Mouse (Mus musculus): ENCODE measurements around the gene Birc6. TPM values are rescaled to one million over a fixed set of nuclear protein-coding genes. Genes with fewer than 3 reads are reported as not detected.

Gene Birc6
- polyA plus RNA-seq, 1 experiment from 2014 or later = 90.6 TPM

- H3K4me2 ChIP-seq (ENCODE audit: low read depth, low read length) = no peak overlapping the region
These were observed 9.4 kb downstream of the Birc6 start for GRCm38 (mm10) chr17:74537526-74537925.

DNA sequence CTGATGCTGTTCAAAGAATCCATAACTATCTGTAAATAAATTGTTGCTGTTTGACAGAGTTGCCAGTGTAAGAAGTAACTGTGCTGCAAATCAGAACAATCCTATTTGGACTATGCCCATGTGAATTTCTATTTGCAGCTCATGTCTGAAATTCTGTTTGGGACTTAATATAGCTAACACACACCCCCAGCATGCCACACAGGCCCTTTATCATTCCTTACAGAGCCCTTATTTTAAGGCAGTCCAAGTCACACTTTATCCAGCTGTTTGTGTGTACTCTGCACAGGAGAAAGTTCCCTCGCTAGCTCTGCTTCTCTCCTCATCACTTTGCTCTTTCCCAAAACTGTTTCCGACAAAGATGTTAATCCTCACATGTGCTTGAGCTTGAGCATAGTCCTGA is 15.5 kb downstream of the Birc6 start:
- 95% methylated on average over 2 of the region's 2 CpGs for WGBS
- peaks cover 53% of the 10 kb centered on the region for H3K36me3 ChIP-seq (ENCODE audit: control insufficient read depth, insufficient read depth, low read length)
- no peak overlapping the region for H3K4me3 ChIP-seq (ENCODE audit: low read depth, low read length)
- DNase-seq (ENCODE audit: low spot score) = no peak
- H3K9me3 ChIP-seq (ENCODE audit: control insufficient read depth, low read length) = 0 out of 2 replicates have a peak, but pooled peaks cover 3% of the 10 kb centered on the region
- H3K27me3 ChIP-seq (replicated peaks; ENCODE audit: control insufficient read depth, insufficient read depth, low read length) = no peaks in the 10 kb centered on the region
- ATAC-seq (ENCODE audit: low read depth) = no peak
- H3K9ac ChIP-seq (ENCODE audit: low read depth, low read length) = no peak overlapping the region
- H3K27ac ChIP-seq (replicated peaks; ENCODE audit: low read depth, low read length) = no peak overlapping the region
- H3K4me1 ChIP-seq (ENCODE audit: control insufficient read depth, insufficient read depth, low read length) = no peaks in the 10 kb centered on the region
- no peak overlapping the region for H3K4me2 ChIP-seq (ENCODE audit: low read depth, low read length)

More at GRCm38 (mm10) chr17:74537526-74537925, 9.4 kb downstream of the Birc6 start:
- H3K27me3 ChIP-seq (replicated peaks; ENCODE audit: control insufficient read depth, insufficient read depth, low read length) = no peaks in the 10 kb centered on the region
- ATAC-seq (ENCODE audit: low read depth) (no peak), DNase-seq (ENCODE audit: low spot score) (no peak)
- no peaks in the 10 kb centered on the region for H3K9me3 ChIP-seq (ENCODE audit: control insufficient read depth, low read length)
- WGBS = 80% methylated on average over 1 of the region's 1 CpGs
- no peak overlapping the region for H3K27ac ChIP-seq (replicated peaks; ENCODE audit: low read depth, low read length)
- no peaks in the 10 kb centered on the region for H3K4me1 ChIP-seq (ENCODE audit: control insufficient read depth, insufficient read depth, low read length)
- H3K4me3 ChIP-seq (ENCODE audit: low read depth, low read length) = no peak overlapping the region
- no peak overlapping the region for H3K9ac ChIP-seq (ENCODE audit: low read depth, low read length)
- H3K36me3 ChIP-seq (ENCODE audit: control insufficient read depth, insufficient read depth, low read length) = peaks cover 5% of the 10 kb centered on the region; the same call in 1 of the 2 replicates

- ATAC-seq (ENCODE audit: low read depth) = no peak
- WGBS = 84% methylated on average over 5 of the region's 5 CpGs
- peaks cover 43% of the 10 kb centered on the region for H3K36me3 ChIP-seq (ENCODE audit: control insufficient read depth, insufficient read depth, low read length)
These were observed 26.0 kb downstream of the Birc6 start for GRCm38 (mm10) chr17:74554118-74554517.

DNA sequence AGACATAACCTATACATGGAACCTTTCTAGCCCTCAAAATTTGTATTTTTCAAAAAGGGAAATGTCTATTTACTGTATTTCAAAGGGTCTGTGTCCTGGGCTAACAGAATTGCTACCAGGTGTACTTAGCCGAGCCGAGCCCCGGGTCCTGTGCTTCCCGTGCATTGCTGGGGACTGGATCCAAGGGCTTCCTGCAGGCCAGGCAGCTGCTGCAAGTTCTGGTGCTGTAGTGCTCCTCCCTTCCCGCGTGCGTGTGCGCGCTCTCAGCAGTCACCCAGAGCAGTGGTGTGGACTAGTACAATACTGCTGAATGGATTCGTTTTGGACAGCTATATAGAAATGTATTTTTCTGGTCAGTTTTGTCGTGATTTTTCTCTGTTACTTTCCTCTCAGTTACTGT is 31.8 kb downstream of the Birc6 start:
- Histone ChIP-seq H3K4me3 (ENCODE audit: low read depth, low read length) (no peak overlapping the region), H3K9ac (ENCODE audit: low read depth, low read length) (no peak overlapping the region), H3K27ac (replicated peaks; ENCODE audit: low read depth, low read length) (no peak overlapping the region), H3K27me3 (replicated peaks; ENCODE audit: control insufficient read depth, insufficient read depth, low read length) (no peaks in the 10 kb centered on the region), H3K4me2 (ENCODE audit: low read depth, low read length) (no peak overlapping the region), H3K9me3 (ENCODE audit: control insufficient read depth, low read length) (no peaks in the 10 kb centered on the region), H3K4me1 (ENCODE audit: control insufficient read depth, insufficient read depth, low read length) (no peaks in the 10 kb centered on the region), H3K36me3 (ENCODE audit: control insufficient read depth, insufficient read depth, low read length) (peaks cover 50% of the 10 kb centered on the region)
- WGBS = 76% methylated on average over 11 of the region's 11 CpGs
- DNase-seq (ENCODE audit: low spot score) (no peak), ATAC-seq (ENCODE audit: low read depth) (no peak)

More at GRCm38 (mm10) chr17:74554118-74554517, 26.0 kb downstream of the Birc6 start:
- DNase-seq (ENCODE audit: low spot score) = no peak
- Histone ChIP-seq H3K4me2 (ENCODE audit: low read depth, low read length) (no peak overlapping the region), H3K27me3 (replicated peaks; ENCODE audit: control insufficient read depth, insufficient read depth, low read length) (no peaks in the 10 kb centered on the region), H3K9me3 (ENCODE audit: control insufficient read depth, low read length) (no peaks in the 10 kb centered on the region), H3K9ac (ENCODE audit: low read depth, low read length) (no peak overlapping the region), H3K4me3 (ENCODE audit: low read depth, low read length) (no peak overlapping the region), H3K4me1 (ENCODE audit: control insufficient read depth, insufficient read depth, low read length) (no peaks in the 10 kb centered on the region), H3K27ac (replicated peaks; ENCODE audit: low read depth, low read length) (no peak overlapping the region)

DNA sequence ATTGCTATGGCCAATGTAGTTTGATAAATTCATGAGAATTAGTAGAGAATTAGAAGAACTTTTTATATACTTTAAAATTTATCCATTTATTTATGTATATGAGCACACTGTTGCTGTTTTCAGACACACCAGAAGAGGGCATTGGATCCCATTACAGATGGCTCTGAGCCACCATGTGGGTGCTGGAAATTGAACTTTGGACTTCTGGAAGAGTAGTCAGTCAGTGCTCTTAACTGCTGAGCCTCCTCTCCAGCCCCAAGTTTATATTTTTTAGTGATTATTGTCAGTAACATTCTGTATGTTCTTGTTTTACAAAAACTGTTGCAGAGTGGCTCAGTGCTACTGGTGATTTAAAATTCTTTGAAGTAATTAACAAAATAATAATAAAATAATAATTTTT is 36.1 kb downstream of the Birc6 start:
- no peaks in the 10 kb centered on the region for H3K4me1 ChIP-seq (ENCODE audit: control insufficient read depth, insufficient read depth, low read length)
- peaks cover 64% of the 10 kb centered on the region for H3K36me3 ChIP-seq (ENCODE audit: control insufficient read depth, insufficient read depth, low read length)
- no peaks in the 10 kb centered on the region for H3K9me3 ChIP-seq (ENCODE audit: control insufficient read depth, low read length)
- no peak overlapping the region for H3K4me2 ChIP-seq (ENCODE audit: low read depth, low read length)
- H3K4me3 ChIP-seq (ENCODE audit: low read depth, low read length) = no peak overlapping the region
- DNase-seq (ENCODE audit: low spot score) (no peak), ATAC-seq (ENCODE audit: low read depth) (no peak)
- H3K9ac ChIP-seq (ENCODE audit: low read depth, low read length) = no peak overlapping the region
- H3K27me3 ChIP-seq (replicated peaks; ENCODE audit: control insufficient read depth, insufficient read depth, low read length) = no peaks in the 10 kb centered on the region
- H3K27ac ChIP-seq (replicated peaks; ENCODE audit: low read depth, low read length) = no peak overlapping the region

DNA sequence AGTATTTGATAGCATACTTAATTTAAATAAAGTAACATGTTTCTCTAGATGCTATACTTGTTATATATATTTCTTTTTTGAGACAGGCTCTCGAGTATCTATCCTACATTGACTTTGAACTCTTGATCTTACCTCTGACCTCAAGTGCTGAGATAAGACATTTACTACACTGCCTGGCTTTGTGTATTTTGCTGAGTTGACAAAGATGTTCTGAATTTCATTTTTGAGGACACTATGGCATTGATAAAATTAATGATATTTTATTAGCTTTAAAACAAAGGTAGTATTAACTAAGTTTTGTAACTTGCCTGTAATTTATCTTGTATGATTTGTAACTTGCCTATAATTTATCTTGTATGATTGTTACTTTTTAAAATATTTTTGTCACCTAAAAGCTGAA is 41.1 kb downstream of the Birc6 start:
- H3K27ac ChIP-seq (replicated peaks; ENCODE audit: low read depth, low read length) = no peak overlapping the region
- H3K36me3 ChIP-seq (ENCODE audit: control insufficient read depth, insufficient read depth, low read length) = peaks cover 37% of the 10 kb centered on the region
- no peaks in the 10 kb centered on the region for H3K9me3 ChIP-seq (ENCODE audit: control insufficient read depth, low read length)
- 87% methylated on average over 1 of the region's 1 CpGs for WGBS
- H3K4me1 ChIP-seq (ENCODE audit: control insufficient read depth, insufficient read depth, low read length) = no peaks in the 10 kb centered on the region
- no peak overlapping the region for H3K9ac ChIP-seq (ENCODE audit: low read depth, low read length)
- no peak overlapping the region for H3K4me3 ChIP-seq (ENCODE audit: low read depth, low read length)
- ATAC-seq (ENCODE audit: low read depth) = no peak
- no peaks in the 10 kb centered on the region for H3K27me3 ChIP-seq (replicated peaks; ENCODE audit: control insufficient read depth, insufficient read depth, low read length)
- H3K4me2 ChIP-seq (ENCODE audit: low read depth, low read length) = no peak overlapping the region
- no peak for DNase-seq (ENCODE audit: low spot score)

- DNase-seq (ENCODE audit: low spot score) = no peak
- peaks cover 37% of the 10 kb centered on the region for H3K36me3 ChIP-seq (ENCODE audit: control insufficient read depth, insufficient read depth, low read length)
- no peaks in the 10 kb centered on the region for H3K9me3 ChIP-seq (ENCODE audit: control insufficient read depth, low read length)
- no peak overlapping the region for H3K9ac ChIP-seq (ENCODE audit: low read depth, low read length)
- H3K27me3 ChIP-seq (replicated peaks; ENCODE audit: control insufficient read depth, insufficient read depth, low read length) = no peaks in the 10 kb centered on the region
- no peak for ATAC-seq (ENCODE audit: low read depth)
- no peaks in the 10 kb centered on the region for H3K4me1 ChIP-seq (ENCODE audit: control insufficient read depth, insufficient read depth, low read length)
- H3K27ac ChIP-seq (replicated peaks; ENCODE audit: low read depth, low read length) = no peak overlapping the region
- WGBS = 59% methylated on average over 1 of the region's 1 CpGs
- no peak overlapping the region for H3K4me3 ChIP-seq (ENCODE audit: low read depth, low read length)
- H3K4me2 ChIP-seq (ENCODE audit: low read depth, low read length) = no peak overlapping the region
These were observed 42.5 kb downstream of the Birc6 start for GRCm38 (mm10) chr17:74570585-74570984.

DNA sequence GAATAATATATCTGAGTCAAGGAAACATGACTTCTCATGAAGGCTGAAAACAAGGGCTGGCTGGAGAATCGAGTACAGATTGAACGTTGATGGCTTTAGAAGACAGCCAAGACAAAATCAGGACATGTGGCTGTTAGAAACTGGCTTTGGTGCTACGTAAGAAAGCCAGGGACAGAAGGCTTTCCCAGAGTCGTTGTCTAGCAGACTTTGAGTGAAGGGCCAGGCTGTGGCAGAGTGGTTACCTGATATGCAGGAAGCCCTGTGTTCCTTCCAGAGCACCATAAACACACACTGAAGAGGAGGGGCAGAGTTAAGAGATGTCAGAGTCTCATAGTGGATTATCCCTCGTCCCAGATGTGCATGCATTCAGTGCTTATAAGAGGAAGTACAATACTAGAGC is 49.1 kb downstream of the Birc6 start:
- Histone ChIP-seq H3K4me1 (ENCODE audit: control insufficient read depth, insufficient read depth, low read length) (no peaks in the 10 kb centered on the region), H3K4me3 (ENCODE audit: low read depth, low read length) (no peak overlapping the region), H3K9me3 (ENCODE audit: control insufficient read depth, low read length) (no peaks in the 10 kb centered on the region), H3K27ac (replicated peaks; ENCODE audit: low read depth, low read length) (no peak overlapping the region), H3K36me3 (ENCODE audit: control insufficient read depth, insufficient read depth, low read length) (peaks cover 37% of the 10 kb centered on the region), H3K9ac (ENCODE audit: low read depth, low read length) (no peak overlapping the region), H3K27me3 (replicated peaks; ENCODE audit: control insufficient read depth, insufficient read depth, low read length) (no peaks in the 10 kb centered on the region), H3K4me2 (ENCODE audit: low read depth, low read length) (no peak overlapping the region)
- ATAC-seq (ENCODE audit: low read depth) (no peak), DNase-seq (ENCODE audit: low spot score) (peak; percentile 4)
- WGBS = 37% methylated on average over 5 of the region's 5 CpGs

- WGBS = 92% methylated on average over 7 of the region's 7 CpGs
- no peaks in the 10 kb centered on the region for H3K9me3 ChIP-seq (ENCODE audit: control insufficient read depth, low read length)
- ATAC-seq (ENCODE audit: low read depth) = no peak
These were observed 51.5 kb downstream of the Birc6 start for GRCm38 (mm10) chr17:74579586-74579985.

More at GRCm38 (mm10) chr17:74579586-74579985, 51.5 kb downstream of the Birc6 start:
- Histone ChIP-seq H3K4me3 (ENCODE audit: low read depth, low read length) (no peak overlapping the region), H3K4me2 (ENCODE audit: low read depth, low read length) (no peak overlapping the region), H3K4me1 (ENCODE audit: control insufficient read depth, insufficient read depth, low read length) (no peaks in the 10 kb centered on the region), H3K36me3 (ENCODE audit: control insufficient read depth, insufficient read depth, low read length) (peaks cover 40% of the 10 kb centered on the region), H3K27me3 (replicated peaks; ENCODE audit: control insufficient read depth, insufficient read depth, low read length) (no peaks in the 10 kb centered on the region), H3K9ac (ENCODE audit: low read depth, low read length) (no peak overlapping the region), H3K27ac (replicated peaks; ENCODE audit: low read depth, low read length) (no peak overlapping the region)
- no peak for DNase-seq (ENCODE audit: low spot score)
